Mouse (Mus musculus): ENCODE data around the gene Ccn5.

Ccn5 gene

GRCm38 (mm10) chr2:163823248-163823647 is 2.6 kb downstream of the Ccn5 start:
- TF ChIP-seq GATA4 (IDR thresholded peaks at IDR 0.05; ENCODE audit: insufficient replicate concordance, low read length) = no peak

- TF ChIP-seq GATA4 (IDR thresholded peaks at IDR 0.05; ENCODE audit: insufficient replicate concordance, low read length) = no peak
These were observed 3.1 kb downstream of the Ccn5 start for GRCm38 (mm10) chr2:163823771-163824170.

- TF ChIP-seq GATA4 (IDR thresholded peaks at IDR 0.05; ENCODE audit: insufficient replicate concordance, low read length) = no peak
These were observed 5.2 kb downstream of the Ccn5 start for GRCm38 (mm10) chr2:163825861-163826260.

- no peak for TF ChIP-seq GATA4 (IDR thresholded peaks at IDR 0.05; ENCODE audit: insufficient replicate concordance, low read length)
These were observed 5.8 kb downstream of the Ccn5 start for GRCm38 (mm10) chr2:163826494-163826893.

GRCm38 (mm10) chr2:163831163-163831562 is 10.5 kb downstream of the Ccn5 start:
- TF ChIP-seq GATA4 (IDR thresholded peaks at IDR 0.05; ENCODE audit: insufficient replicate concordance, low read length) = no peak

- TF ChIP-seq GATA4 (IDR thresholded peaks at IDR 0.05; ENCODE audit: insufficient replicate concordance, low read length) = no peak
These were observed 17.4 kb downstream of the Ccn5 start for GRCm38 (mm10) chr2:163838043-163838442.

GRCm38 (mm10) chr2:163839519-163839918 is 18.9 kb downstream of the Ccn5 start:
- no peak for TF ChIP-seq GATA4 (IDR thresholded peaks at IDR 0.05; ENCODE audit: insufficient replicate concordance, low read length)

- TF ChIP-seq GATA4 (IDR thresholded peaks at IDR 0.05; ENCODE audit: insufficient replicate concordance, low read length) = no peak
These were observed 21.4 kb downstream of the Ccn5 start for GRCm38 (mm10) chr2:163842043-163842442.

GRCm38 (mm10) chr2:163853461-163853901 is 32.8 kb downstream of the Ccn5 start, which contains the start of gene Kcnk15:
Kcnk15 (plus strand) TSS chr2:163853651.
- TF ChIP-seq GATA4 (IDR thresholded peaks at IDR 0.05; ENCODE audit: insufficient replicate concordance, low read length) = no peak

- TF ChIP-seq GATA4 (IDR thresholded peaks at IDR 0.05; ENCODE audit: insufficient replicate concordance, low read length) = no peak
These were observed 36.6 kb downstream of the Ccn5 start for GRCm38 (mm10) chr2:163857233-163857632.

GRCm38 (mm10) chr2:163858254-163858947 is 37.7 kb downstream of the Ccn5 start:
- TF ChIP-seq GATA4 (IDR thresholded peaks at IDR 0.05; ENCODE audit: insufficient replicate concordance, low read length) = no peak

- no peak for TF ChIP-seq GATA4 (IDR thresholded peaks at IDR 0.05; ENCODE audit: insufficient replicate concordance, low read length)
These were observed 44.6 kb downstream of the Ccn5 start for GRCm38 (mm10) chr2:163865311-163865710.

GRCm38 (mm10) chr2:163866061-163866460 is 45.4 kb downstream of the Ccn5 start:
- no peak for TF ChIP-seq GATA4 (IDR thresholded peaks at IDR 0.05; ENCODE audit: insufficient replicate concordance, low read length)

- no peak for TF ChIP-seq GATA4 (IDR thresholded peaks at IDR 0.05; ENCODE audit: insufficient replicate concordance, low read length)
These were observed 49.1 kb downstream of the Ccn5 start for GRCm38 (mm10) chr2:163869783-163870182.

GRCm38 (mm10) chr2:163871266-163871665 is 50.6 kb downstream of the Ccn5 start:
- no peak for TF ChIP-seq GATA4 (IDR thresholded peaks at IDR 0.05; ENCODE audit: insufficient replicate concordance, low read length)

GRCm38 (mm10) chr2:163871906-163872305 is 51.2 kb downstream of the Ccn5 start:
- no peak for TF ChIP-seq GATA4 (IDR thresholded peaks at IDR 0.05; ENCODE audit: insufficient replicate concordance, low read length)

GRCm38 (mm10) chr2:163874877-163875276 is 54.2 kb downstream of the Ccn5 start:
- TF ChIP-seq GATA4 (IDR thresholded peaks at IDR 0.05; ENCODE audit: insufficient replicate concordance, low read length) = no peak

All from liver, adult (tissue).